Mouse (Mus musculus) bone marrow, adult 2 months (tissue): Measurements from ENCODE around the gene Dhx37.

ENCODE experiments used
- CTCF ChIP-seq: fragments of 200-500 bp; IDR thresholded peaks from 2 replicates; pipeline ENCODE4 v1.5.1; 2011; ENCODE audit warnings: low read length, control low read depth; ENCODE audit not compliant: control insufficient read depth, insufficient read depth
- POLR2A ChIP-seq: fragments of 200-500 bp; IDR thresholded peaks from 2 replicates; pipeline ENCODE4 v1.6.1; 2011; ENCODE audit warnings: low read depth, mild to moderate bottlenecking, control low read depth, low read length, borderline replicate concordance; ENCODE audit not compliant: control insufficient read depth

DNA sequence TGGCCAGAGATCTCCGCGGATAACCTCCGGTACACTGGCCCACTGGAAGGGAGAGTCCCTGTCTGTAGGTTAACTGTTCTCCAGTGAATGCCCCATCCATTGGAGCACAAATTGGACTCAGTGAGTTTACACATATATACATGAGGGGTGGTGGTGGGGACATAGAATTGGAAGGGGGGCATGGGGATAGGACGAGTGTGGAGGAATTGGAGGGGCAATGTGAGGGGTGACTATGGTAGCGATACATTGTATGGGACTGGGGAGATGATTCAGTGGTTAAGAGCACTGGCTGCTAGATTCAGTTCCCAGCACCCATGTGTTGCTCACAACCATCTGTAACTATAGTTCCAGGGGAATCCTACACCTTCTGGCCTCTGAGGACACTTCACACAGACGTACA lies 30.9 kb downstream of the Dhx37 start:
- no peak for TF ChIP-seq POLR2A
- TF ChIP-seq CTCF = no peak
